Mouse (Mus musculus) kidney, embryonic 16.5 days (tissue): Measurements from ENCODE around the gene Abcb6. TPM values are rescaled to one million over a fixed set of nuclear protein-coding genes. Genes with fewer than 3 reads are reported as not detected.

Source experiments
- ATAC-seq: fragments of 200-750 bp; cut with Nextera tagmentation; 2 replicates; pipeline ENCODE4 v1.8.0; 2017; ENCODE audit warnings: moderate TSS enrichment; ENCODE audit not compliant: low FRiP score, low TSS enrichment
- H3K27ac ChIP-seq: fragments of 300-500 bp; sonication (generic); 2 replicates; pipeline ENCODE4 v1.5.1; 2014; ENCODE audit warnings: low read length
- H3K27me3 ChIP-seq: fragments of 300-500 bp; sonication (generic); 2 replicates; pipeline ENCODE4 v1.6.1; 2014; ENCODE audit warnings: low read length, control low read depth, mixed read lengths; ENCODE audit not compliant: insufficient read depth
- H3K36me3 ChIP-seq: fragments of 300-500 bp; sonication (generic); 2 replicates; pipeline ENCODE4 v1.6.1; 2014; ENCODE audit warnings: low read length, control low read depth, mixed read lengths; ENCODE audit not compliant: insufficient read depth
- H3K4me1 ChIP-seq: fragments of 300-500 bp; sonication (generic); 2 replicates; pipeline ENCODE4 v1.6.1; 2014; ENCODE audit warnings: low read length, control low read depth, mixed read lengths; ENCODE audit not compliant: insufficient read depth
- H3K4me2 ChIP-seq: fragments of 300-500 bp; sonication (generic); replicated peaks from 2 replicates; pipeline ENCODE4 v1.6.1; 2014; ENCODE audit warnings: low read depth, low read length
- H3K4me3 ChIP-seq: fragments of 300-500 bp; sonication (generic); 2 replicates; pipeline ENCODE4 v1.5.1; 2014; ENCODE audit warnings: mild to moderate bottlenecking, low read length
- H3K9ac ChIP-seq: fragments of 300-500 bp; sonication (generic); replicated peaks from 2 replicates; pipeline ENCODE4 v1.6.1; 2014; ENCODE audit warnings: low read length
- H3K9me3 ChIP-seq: fragments of 300-500 bp; sonication (generic); 2 replicates; pipeline ENCODE4 v1.6.1; 2016; ENCODE audit warnings: low read length, control low read depth
- WGBS: fragments of 180-500 bp; shearing (Covaris S2); extraction: QIAGEN DNeasy Blood & Tissue Kit; methylation state at CpG from one replicate; pipeline ENCODE4 v1.1.7; 2014; 5-methylcytosine and 5-hydroxymethylcytosine counted together
- polyA plus RNA-seq: library from polyadenylated mRNA; unstranded; fragments of >200 nt; fragmentation: Nextera tagmentation; extraction: Ambion mirVana; gene quantifications from 2 replicates; pipeline ENCODE4 v1.2.1, GENCODE M21; 2015

The Abcb6 gene
- polyA plus RNA-seq, 1 experiment from 2014 or later, result 36.4 TPM

DNA sequence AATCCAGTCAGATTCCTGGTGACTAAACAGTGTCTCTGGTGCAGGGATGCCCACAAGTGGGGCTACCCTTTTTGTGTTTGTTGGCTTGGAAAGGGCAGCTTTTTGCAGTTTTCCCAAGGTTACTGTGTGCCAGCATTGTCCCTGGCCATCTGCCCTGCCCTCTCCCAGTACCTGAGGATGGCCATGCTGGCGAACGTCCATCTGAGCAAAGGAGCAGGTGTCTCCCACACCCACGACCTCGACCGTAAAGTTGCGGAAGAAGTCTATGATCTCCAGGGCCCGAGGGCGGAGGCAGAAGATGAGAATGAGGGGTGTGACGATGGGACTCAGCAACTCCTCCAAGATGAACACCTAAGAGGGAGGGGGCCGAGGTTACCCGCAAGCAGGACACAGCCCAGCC, 5.3 kb upstream of the Abcb6 start:
- no peak for ATAC-seq
- WGBS, result 90% methylated on average over 11 of the region's 11 CpGs
- no peak overlapping the region for H3K4me3 ChIP-seq
- peaks cover 42% of the 10 kb centered on the region for H3K36me3 ChIP-seq
- H3K4me1 ChIP-seq, result peaks cover 4% of the 10 kb centered on the region; the same call in 1 of the 2 replicates
- no peak overlapping the region for H3K27ac ChIP-seq
- H3K9ac ChIP-seq, result no peak overlapping the region
- no peaks in the 10 kb centered on the region for H3K27me3 ChIP-seq
- no peak overlapping the region for H3K4me2 ChIP-seq
- no peaks in the 10 kb centered on the region for H3K9me3 ChIP-seq

DNA sequence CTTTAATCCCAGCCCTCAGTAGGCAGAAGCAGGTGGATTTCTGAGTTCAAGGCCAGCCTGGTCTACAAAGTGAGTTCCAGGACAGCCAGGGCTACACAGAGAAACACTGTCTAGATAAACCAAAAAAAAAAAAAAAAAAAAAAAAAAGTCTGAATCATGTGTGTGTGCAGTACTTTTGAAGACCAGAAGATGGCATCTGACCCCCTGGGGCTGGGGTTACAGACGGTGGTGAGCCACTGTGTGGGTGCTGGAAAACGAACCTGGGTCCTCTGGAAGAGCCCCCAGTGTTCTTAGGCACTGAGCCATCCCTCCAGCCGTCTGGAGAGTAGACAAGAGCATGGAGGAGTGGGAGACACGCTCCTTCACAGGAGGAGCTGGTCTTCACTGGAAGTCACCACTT, 2.0 kb upstream of the Abcb6 start:
- peaks cover 43% of the 10 kb centered on the region for H3K36me3 ChIP-seq
- 76% methylated on average over 4 of the region's 4 CpGs for WGBS
- H3K9me3 ChIP-seq, result no peaks in the 10 kb centered on the region
- peaks cover 8% of the 10 kb centered on the region for H3K4me1 ChIP-seq
- H3K27me3 ChIP-seq, result no peaks in the 10 kb centered on the region
- no peak overlapping the region for H3K4me3 ChIP-seq
- no peak overlapping the region for H3K27ac ChIP-seq
- H3K4me2 ChIP-seq, result no peak overlapping the region
- no peak for ATAC-seq
- no peak overlapping the region for H3K9ac ChIP-seq

DNA sequence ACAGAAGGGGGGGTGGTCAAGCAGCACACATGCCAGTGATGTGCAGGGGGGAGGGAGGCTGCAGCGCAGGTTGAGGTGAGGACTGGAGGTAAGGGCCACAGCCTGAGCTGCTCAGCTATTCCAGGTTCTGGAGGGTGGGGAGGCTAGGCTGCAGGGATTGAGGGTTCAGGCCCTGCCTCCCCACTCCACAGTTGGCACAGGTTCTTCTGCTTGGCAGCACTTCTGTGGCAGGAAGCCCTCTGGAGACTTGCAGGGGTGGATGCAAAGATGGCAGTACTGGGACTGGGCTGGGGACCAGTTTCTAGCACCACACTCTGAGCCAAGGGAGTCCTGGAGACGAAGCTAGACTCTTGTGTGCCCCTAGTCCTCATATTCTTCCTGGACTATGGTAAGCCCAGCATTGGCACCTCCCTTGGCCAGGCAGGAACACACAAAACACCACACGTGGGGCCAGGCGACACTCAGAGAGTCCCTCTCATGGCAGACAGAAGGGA, 1.2 kb upstream of the Abcb6 start:
- Histone ChIP-seq H3K27me3 (no peaks in the 10 kb centered on the region), H3K9me3 (no peaks in the 10 kb centered on the region), H3K4me1 (peaks cover 8% of the 10 kb centered on the region), H3K36me3 (peaks cover 44% of the 10 kb centered on the region), H3K4me2 (no peak overlapping the region), H3K27ac (no peak overlapping the region), H3K9ac (no peak overlapping the region), H3K4me3 (no peak overlapping the region)
- 87% methylated on average over 4 of the region's 4 CpGs for WGBS
- no peak for ATAC-seq

DNA sequence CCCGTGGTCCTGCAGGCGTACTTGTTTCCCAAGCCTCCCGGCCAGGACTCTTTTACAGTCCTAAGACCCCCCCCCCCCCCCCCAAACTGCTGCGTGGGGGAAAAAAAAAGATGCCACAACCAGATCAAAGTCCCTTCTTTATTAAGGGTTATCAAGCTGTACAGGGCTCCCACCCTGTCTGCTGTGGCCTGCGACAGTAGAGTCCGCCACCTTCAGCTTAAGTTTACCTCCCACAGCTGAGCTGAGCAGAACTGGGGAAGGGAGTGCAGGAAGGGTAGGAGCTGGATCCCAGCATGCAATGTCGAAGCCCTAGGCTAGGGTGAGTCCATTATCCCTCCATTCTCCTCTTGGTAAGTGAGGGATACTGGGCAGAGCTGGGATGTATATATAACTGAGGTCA, 549 bp upstream of the Abcb6 start:
- no peak overlapping the region for H3K27ac ChIP-seq
- peak overlapping the region; percentile 66 for H3K4me3 ChIP-seq
- no peaks in the 10 kb centered on the region for H3K27me3 ChIP-seq
- H3K4me1 ChIP-seq, result peaks cover 8% of the 10 kb centered on the region
- ATAC-seq, result peak; percentile 43; the same call in 1 of the 2 replicates
- H3K9me3 ChIP-seq, result no peaks in the 10 kb centered on the region
- H3K4me2 ChIP-seq, result peak overlapping the region; percentile 98
- 27% methylated on average over 7 of the region's 7 CpGs for WGBS
- H3K9ac ChIP-seq, result no peak overlapping the region
- peaks cover 41% of the 10 kb centered on the region for H3K36me3 ChIP-seq

DNA sequence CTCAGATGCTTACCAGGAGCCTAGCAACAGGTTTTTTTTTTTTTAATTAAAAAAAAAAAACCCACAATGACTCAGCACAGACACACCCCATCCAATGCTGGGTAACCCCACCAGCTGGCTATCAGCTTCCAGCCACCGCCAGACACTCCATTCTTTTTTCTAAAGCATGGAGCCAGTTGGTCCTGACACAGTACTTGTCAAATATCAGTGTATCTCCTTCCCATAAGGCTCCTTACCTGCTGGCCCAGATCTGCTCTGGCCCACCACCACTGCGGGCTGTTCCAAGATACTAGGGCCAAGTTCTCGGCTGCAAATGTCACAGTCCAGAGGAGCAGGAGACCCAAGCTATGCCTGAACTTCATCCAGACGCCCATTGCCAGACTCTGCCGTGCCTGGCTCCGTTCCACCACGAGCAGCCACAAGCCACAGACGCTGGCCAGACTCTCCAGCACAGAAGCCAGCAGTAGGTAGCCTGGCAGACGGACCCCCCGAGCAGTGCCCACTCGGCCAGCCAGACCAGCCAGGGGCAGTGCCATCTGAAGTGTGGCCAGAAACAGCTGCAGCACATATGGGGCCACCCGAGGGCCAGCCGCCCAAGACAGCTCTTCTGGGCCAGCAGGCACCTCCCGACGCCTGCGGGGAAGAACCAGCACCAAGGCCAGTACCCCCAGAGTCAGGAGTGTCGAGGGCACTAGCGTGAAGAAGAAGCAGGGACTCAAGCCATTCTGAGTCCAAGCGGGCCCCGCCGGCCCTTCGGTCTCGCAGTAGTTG, 673 bp downstream of the Abcb6 start:
- peak overlapping the region; percentile 78 for H3K9ac ChIP-seq
- peaks cover 32% of the 10 kb centered on the region for H3K36me3 ChIP-seq
- peak overlapping the region; percentile 98 for H3K4me2 ChIP-seq
- no peak overlapping the region for H3K27ac ChIP-seq
- peaks cover 8% of the 10 kb centered on the region for H3K4me1 ChIP-seq
- ATAC-seq, result peak; percentile 47
- H3K9me3 ChIP-seq, result no peaks in the 10 kb centered on the region
- 6% methylated on average over 23 of the region's 23 CpGs for WGBS
- H3K27me3 ChIP-seq, result no peaks in the 10 kb centered on the region
- peak overlapping the region; percentile 66 for H3K4me3 ChIP-seq

DNA sequence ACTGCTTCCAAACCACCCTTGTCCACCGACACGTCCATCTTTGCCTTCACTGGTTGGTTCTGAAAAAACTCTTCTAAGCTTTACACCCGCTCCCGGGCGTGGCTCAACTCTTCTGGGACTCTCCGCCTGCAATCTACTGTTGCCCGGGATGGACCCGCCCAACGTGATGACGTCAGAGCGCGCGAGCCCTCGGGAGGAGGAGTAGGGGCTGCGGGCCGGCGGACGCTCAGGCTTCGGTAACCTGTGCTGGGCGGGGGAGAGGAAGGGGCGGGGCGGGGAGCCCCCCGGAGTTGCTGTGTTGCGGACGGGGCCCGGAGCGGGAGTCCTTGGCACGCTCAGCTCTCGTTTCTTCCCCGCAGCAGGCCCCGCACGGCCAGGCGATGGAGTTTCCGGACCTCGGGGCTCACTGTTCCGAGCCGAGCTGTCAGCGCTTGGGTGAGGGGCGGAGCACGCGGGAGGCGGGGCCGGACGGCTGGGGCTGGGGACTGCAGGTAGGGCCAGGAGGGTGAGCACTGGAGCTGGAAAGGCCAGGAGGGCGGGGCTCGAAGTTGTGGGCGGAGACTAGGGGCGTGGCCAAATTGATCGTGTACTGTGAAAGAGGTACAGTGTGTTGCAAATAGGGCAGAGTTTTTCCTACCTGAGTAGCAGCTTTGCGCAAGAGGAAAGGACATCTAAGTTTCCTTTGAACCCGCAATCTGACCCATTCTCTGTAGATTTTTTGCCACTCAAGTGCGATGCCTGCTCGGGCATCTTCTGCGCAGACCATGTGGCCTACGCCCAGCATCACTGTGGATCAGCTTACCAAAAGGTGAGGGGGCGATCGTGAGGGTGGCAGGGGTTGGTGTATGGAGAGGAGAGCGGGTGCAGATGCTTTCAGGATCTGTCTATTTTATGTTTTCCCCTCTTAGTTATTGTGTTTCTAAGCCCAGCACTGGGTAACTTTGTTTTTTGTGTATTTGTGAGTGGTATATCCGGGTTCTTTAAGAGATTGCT, 11.4 kb downstream of the Abcb6 start, which contains the start of gene Zfand2b:
Zfand2b (plus strand) TSS at position 175 of the 993 bp plus-strand sequence.
- H3K4me2 ChIP-seq, result peak within 1 kb of the TSS; percentile 87
- H3K9ac ChIP-seq, result peak within 1 kb of the TSS; percentile 72
- ATAC-seq, result peak; percentile 99
- under 1% methylated on average over 56 of the region's 59 CpGs for WGBS
- H3K9me3 ChIP-seq, result no peaks in the 10 kb centered on the region
- no peaks in the 10 kb centered on the region for H3K27me3 ChIP-seq
- peak within 1 kb of the TSS; percentile 80 for H3K27ac ChIP-seq
- H3K4me3 ChIP-seq, result peak within 1 kb of the TSS; percentile 65
- H3K36me3 ChIP-seq, result peaks cover 20% of the 10 kb centered on the region
- peaks cover 10% of the 10 kb centered on the region for H3K4me1 ChIP-seq

DNA sequence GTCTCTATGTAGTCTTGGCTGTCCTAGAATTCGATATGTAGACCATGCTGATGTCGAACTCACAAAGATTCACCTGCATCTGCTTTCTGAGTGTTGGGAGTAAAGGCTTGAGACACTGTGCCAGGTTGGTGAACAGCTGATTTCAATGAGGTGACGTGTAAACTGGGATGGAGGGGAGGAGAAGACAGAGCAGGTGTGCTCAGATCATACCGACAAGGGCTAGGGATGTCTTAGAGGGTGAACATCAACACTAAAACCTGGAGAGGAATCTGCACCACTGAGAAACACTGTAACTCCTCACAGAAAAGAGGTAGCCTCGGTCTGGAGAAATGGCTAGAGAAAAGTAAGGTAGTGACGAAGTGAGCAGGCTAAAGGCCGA, 12.1 kb downstream of the Abcb6 start:
- WGBS, result 8% methylated on average over 7 of the region's 7 CpGs
- H3K4me1 ChIP-seq, result peaks cover 10% of the 10 kb centered on the region
- peak overlapping the region; percentile 72 for H3K9ac ChIP-seq
- peak overlapping the region; percentile 87 for H3K4me2 ChIP-seq
- H3K27me3 ChIP-seq, result no peaks in the 10 kb centered on the region; the same call in 1 of the 2 replicates
- H3K36me3 ChIP-seq, result peaks cover 16% of the 10 kb centered on the region
- peak overlapping the region; percentile 68 for H3K27ac ChIP-seq
- H3K9me3 ChIP-seq, result no peaks in the 10 kb centered on the region; the same call in 1 of the 2 replicates
- ATAC-seq, result peak; percentile 40
- H3K4me3 ChIP-seq, result peak overlapping the region; percentile 65

DNA sequence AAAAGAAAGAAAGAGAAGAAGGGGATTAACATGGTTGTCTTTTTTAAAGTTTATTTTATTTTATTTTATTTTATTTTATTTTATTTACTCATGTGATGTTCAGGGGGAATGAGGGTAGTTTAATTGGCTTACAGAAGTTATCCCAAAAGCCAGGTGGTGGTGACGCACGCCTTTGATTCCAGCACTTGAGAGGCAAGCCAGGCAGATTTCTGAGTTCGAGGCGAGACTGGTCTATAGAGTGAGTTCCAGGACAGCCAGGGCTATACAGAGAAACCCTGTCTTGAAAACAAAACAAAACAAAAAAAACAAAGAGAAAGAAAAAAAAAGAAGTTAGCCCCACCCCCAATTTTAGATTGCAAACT, 20.0 kb downstream of the Abcb6 start:
- Histone ChIP-seq H3K27me3 (no peaks in the 10 kb centered on the region; the same call in 1 of the 2 replicates), H3K4me2 (no peak overlapping the region), H3K9ac (no peak overlapping the region), H3K4me3 (no peak overlapping the region), H3K36me3 (no peaks in the 10 kb centered on the region), H3K4me1 (no peaks in the 10 kb centered on the region), H3K27ac (no peak overlapping the region), H3K9me3 (no peaks in the 10 kb centered on the region; the same call in 1 of the 2 replicates)
- 84% methylated on average over 4 of the region's 4 CpGs for WGBS
- ATAC-seq, result no peak

DNA sequence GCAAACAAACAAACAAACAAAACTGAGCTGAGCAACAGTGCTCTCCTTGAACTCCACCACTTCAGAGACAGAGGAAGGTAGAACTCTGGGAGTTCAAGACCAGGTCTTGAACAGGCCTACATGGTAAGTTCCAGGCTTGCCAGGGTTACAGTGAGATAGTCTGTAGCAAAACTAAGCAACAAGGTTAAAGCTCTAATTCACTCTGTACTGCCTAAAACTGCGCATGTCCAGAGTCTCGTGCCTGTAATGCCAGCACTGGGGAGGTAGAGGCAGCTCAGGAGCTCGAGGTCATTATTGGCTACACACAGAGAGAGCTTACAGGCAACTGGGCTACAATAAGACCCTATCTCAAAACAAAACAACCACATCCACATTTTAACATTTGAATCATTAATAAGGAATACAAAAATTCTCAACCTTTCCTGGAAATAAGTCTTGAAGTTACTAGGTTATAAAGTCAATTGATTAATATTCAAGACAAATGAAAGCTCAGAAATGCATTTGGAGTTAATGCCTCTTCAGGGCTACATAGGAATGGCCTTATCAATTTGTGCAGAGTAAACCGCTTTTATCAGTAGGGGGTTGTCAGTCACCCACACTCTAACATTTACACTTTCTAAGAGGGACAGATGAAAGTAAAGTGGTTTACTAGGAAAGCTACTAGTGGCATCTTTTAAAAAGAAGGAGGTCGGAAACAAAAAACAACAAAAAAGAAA, 20.5 kb downstream of the Abcb6 start:
- Histone ChIP-seq H3K9me3 (no peaks in the 10 kb centered on the region; the same call in 1 of the 2 replicates), H3K27me3 (no peaks in the 10 kb centered on the region; the same call in 1 of the 2 replicates), H3K4me1 (no peaks in the 10 kb centered on the region), H3K9ac (no peak overlapping the region), H3K4me3 (no peak overlapping the region), H3K4me2 (no peak overlapping the region), H3K36me3 (no peaks in the 10 kb centered on the region), H3K27ac (no peak overlapping the region)
- WGBS, result 71% methylated on average over 5 of the region's 5 CpGs
- no peak for ATAC-seq
